Mouse (Mus musculus) myocyte (in vitro differentiated cells): Measurements from ENCODE around the gene Actb.

ENCODE experiments used
- CEBPB ChIP-seq: IDR thresholded peaks from 2 replicates; pipeline ENCODE4 v1.6.1; 2011; ENCODE audit warnings: mild to moderate bottlenecking, moderate library complexity; ENCODE audit not compliant: poor library complexity, insufficient read depth, severe bottlenecking
- E2F4 ChIP-seq: IDR thresholded peaks from one replicate; pipeline ENCODE4 v1.6.1; 2011; ENCODE audit warnings: mild to moderate bottlenecking, control low read depth, moderate library complexity; ENCODE audit not compliant: insufficient read depth
- MAX ChIP-seq: IDR thresholded peaks from one replicate; pipeline ENCODE4 v1.6.1; 2011; ENCODE audit warnings: low read depth, mild to moderate bottlenecking, control low read depth
- MYOD1 ChIP-seq, 3 experiments: IDR thresholded peaks; one replicate each; pipeline ENCODE4 v1.6.1; 2011; ENCODE audit warnings: control low read depth in 2 of 3, low read depth in 2 of 3, mild to moderate bottlenecking in 2 of 3, moderate library complexity in 1 of 3; ENCODE audit not compliant: insufficient read length in 2 of 3, control insufficient read depth in 1 of 3
- MYOG ChIP-seq, 3 experiments: IDR thresholded peaks; one replicate each; pipeline ENCODE4 v1.6.1; 2011; ENCODE audit warnings: control low read depth in 2 of 3, low read depth in 2 of 3, mild to moderate bottlenecking in 2 of 3; ENCODE audit not compliant: insufficient read length in 2 of 3, control insufficient read depth in 1 of 3, insufficient read depth in 1 of 3
- POLR2A ChIP-seq: IDR thresholded peaks from one replicate; pipeline ENCODE4 v1.6.1; 2011; ENCODE audit warnings: low read depth, mild to moderate bottlenecking, control low read depth, moderate library complexity; ENCODE audit not compliant: insufficient read length
- POLR2AphosphoS2 ChIP-seq: IDR thresholded peaks from one replicate; pipeline ENCODE4 v1.6.1; 2011; ENCODE audit warnings: low read depth, control low read depth; ENCODE audit not compliant: insufficient read length
- SRF ChIP-seq: IDR thresholded peaks from one replicate; pipeline ENCODE4 v1.6.1; 2011; ENCODE audit warnings: low read depth; ENCODE audit not compliant: control insufficient read depth, insufficient read length
- TCF12 ChIP-seq: IDR thresholded peaks from one replicate; pipeline ENCODE4 v1.6.1; 2011; ENCODE audit warnings: mild to moderate bottlenecking, control low read depth; ENCODE audit not compliant: poor library complexity, insufficient read depth, severe bottlenecking
- TCF3 ChIP-seq: IDR thresholded peaks from one replicate; pipeline ENCODE4 v1.6.1; 2011; ENCODE audit warnings: low read depth, control low read depth; ENCODE audit not compliant: insufficient read length
- USF1 ChIP-seq: IDR thresholded peaks from one replicate; pipeline ENCODE4 v1.6.1; 2011; ENCODE audit warnings: low read depth, mild to moderate bottlenecking, control low read depth, moderate library complexity

DNA sequence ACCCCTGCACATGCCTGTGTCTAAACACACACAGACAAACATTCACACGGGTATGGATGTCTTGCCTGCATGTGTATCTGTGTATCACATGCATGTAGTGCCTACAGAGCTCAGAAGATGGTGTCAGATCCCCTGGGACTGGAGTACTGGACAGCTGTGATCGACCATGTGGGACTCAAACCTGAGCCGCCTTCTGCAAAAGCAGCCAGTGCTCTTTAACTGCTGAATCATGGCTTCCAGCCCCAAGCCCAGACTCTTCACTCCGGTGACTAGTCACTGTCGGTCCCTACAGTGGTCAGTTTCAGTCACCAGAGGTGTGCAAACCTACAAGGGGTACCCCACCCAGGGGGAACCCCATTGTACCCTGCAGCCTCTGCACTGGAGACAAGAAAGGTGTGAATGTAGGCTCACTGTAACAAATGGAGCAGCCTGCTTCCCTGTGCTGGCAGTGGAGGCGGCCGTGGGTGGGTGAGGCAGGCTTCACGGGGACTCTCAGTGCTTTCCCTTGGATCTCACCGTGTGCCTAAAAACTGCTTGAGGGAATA lies 7.4 kb downstream of the Actb start:
- TF ChIP-seq TCF3 (no peak), POLR2A (peak; percentile 44), MAX (no peak), MYOD1 (IDR thresholded peaks at IDR 0.05; ENCODE audit: control insufficient read depth in 1 of 3, insufficient read length in 2 of 3, low read depth in 2 of 3) (peak in 1 of 3 experiments; percentile 32), TCF12 (no peak), USF1 (no peak), CEBPB (no peak), POLR2AphosphoS2 (peak; percentile 85), E2F4 (no peak), SRF (no peak), MYOG (IDR thresholded peaks at IDR 0.05; ENCODE audit: control insufficient read depth in 1 of 3, insufficient read depth in 1 of 3, insufficient read length in 2 of 3, low read depth in 2 of 3) (no peak)
